Mouse (Mus musculus) hindbrain, postnatal 0 days (tissue): ENCODE results near the gene Ipo9. TPM values are rescaled to one million over a fixed set of nuclear protein-coding genes. Genes with fewer than 3 reads are reported as not detected.
A peak's percentile ranks its signal among the peaks of the same experiment; 100 is the strongest.

Experiments used
- ATAC-seq: fragments of 200-750 bp; cut with Nextera tagmentation; 2 replicates; pipeline ENCODE4 v1.8.0; 2017; ENCODE audit warnings: mild to moderate bottlenecking, moderate TSS enrichment, moderate library complexity
- DNase-seq: peaks from one replicate; pipeline ENCODE4 v3.0.0-alpha.2; 2015; ENCODE audit warnings: low spot score
- H3K27ac ChIP-seq: fragments of 300-500 bp; sonication (generic); 2 replicates; pipeline ENCODE4 v1.5.1; 2014; ENCODE audit warnings: mild to moderate bottlenecking
- H3K27me3 ChIP-seq: fragments of 300-500 bp; sonication (generic); 2 replicates; pipeline ENCODE4 v1.6.1; 2014; ENCODE audit warnings: low read length, mixed read lengths; ENCODE audit not compliant: insufficient read depth
- H3K36me3 ChIP-seq: fragments of 300-500 bp; sonication (generic); 2 replicates; pipeline ENCODE4 v1.6.1; 2014; ENCODE audit warnings: low read length, mixed read lengths; ENCODE audit not compliant: insufficient read depth
- H3K4me1 ChIP-seq: fragments of 300-500 bp; sonication (generic); 2 replicates; pipeline ENCODE4 v1.6.1; 2014; ENCODE audit warnings: antibody characterized with exemption, low read length, mixed read lengths; ENCODE audit not compliant: insufficient read depth
- H3K4me2 ChIP-seq: fragments of 300-500 bp; sonication (generic); 2 replicates; pipeline ENCODE4 v1.6.1; 2014; ENCODE audit warnings: low read depth, mild to moderate bottlenecking, low read length, moderate library complexity, mixed read lengths
- H3K4me3 ChIP-seq: fragments of 300-500 bp; sonication (generic); 2 replicates; pipeline ENCODE4 v1.5.1; 2014; ENCODE audit warnings: low read length
- H3K9ac ChIP-seq: fragments of 300-500 bp; sonication (generic); replicated peaks from 2 replicates; pipeline ENCODE4 v1.6.1; 2014; ENCODE audit warnings: mild to moderate bottlenecking, low read length, moderate library complexity, mixed read lengths
- H3K9me3 ChIP-seq: fragments of 300-500 bp; sonication (generic); 2 replicates; pipeline ENCODE4 v1.6.1; 2016; ENCODE audit warnings: low read length, mixed read lengths
- CTCF ChIP-seq: IDR thresholded peaks from 2 replicates; pipeline ENCODE4 v1.5.1; 2016; ENCODE audit warnings: antibody characterized with exemption, control low read depth, low read depth
- WGBS: fragments of 180-500 bp; shearing (Covaris S2); extraction: QIAGEN DNeasy Blood & Tissue Kit; methylation state at CpG from one replicate; pipeline ENCODE4 v1.1.7; 2014; 5-methylcytosine and 5-hydroxymethylcytosine counted together
- polyA plus RNA-seq: library from polyadenylated mRNA; unstranded; fragments of >200 nt; fragmentation: Nextera tagmentation; extraction: Ambion mirVana; gene quantifications from 2 replicates; pipeline ENCODE4 v1.2.1, GENCODE M21; 2015
- total RNA-seq: library from RNA; depleted of rRNA; stranded (reverse); fragments of >200 nt; gene quantifications from 2 replicates; pipeline ENCODE4 v1.2.3, GENCODE M21; 2014

Ipo9 gene
- total and polyA plus RNA-seq, 2 experiments from 2014 or later: 91.1 to 134 TPM

DNA sequence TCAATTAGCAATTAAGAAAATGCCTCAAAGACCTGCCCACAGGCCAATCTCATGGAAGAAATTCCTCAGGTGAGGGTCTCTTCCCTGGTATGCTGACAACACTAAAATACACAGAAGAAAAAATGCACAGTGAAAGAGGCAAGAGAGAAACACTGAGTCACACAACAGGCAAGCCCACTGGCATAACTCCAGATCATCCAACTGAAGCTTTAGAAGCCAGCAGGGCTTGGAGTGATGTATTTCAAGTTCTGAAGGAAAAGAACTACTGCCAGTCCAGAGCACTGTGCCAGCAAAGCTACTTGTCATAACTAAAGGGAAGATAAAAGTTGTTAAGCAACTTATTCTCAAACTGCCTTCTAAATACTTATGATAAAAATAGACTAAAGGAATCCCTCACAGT, 16.3 kb downstream of the Ipo9 start:
- Histone ChIP-seq H3K36me3 (peaks cover 77% of the 10 kb centered on the region), H3K4me3 (no peak overlapping the region), H3K9ac (no peak overlapping the region), H3K27me3 (no peaks in the 10 kb centered on the region), H3K27ac (no peak overlapping the region), H3K9me3 (no peaks in the 10 kb centered on the region), H3K4me1 (no peaks in the 10 kb centered on the region), H3K4me2 (no peak overlapping the region)
- ATAC-seq (no peak), DNase-seq (no peak)
- TF ChIP-seq CTCF: no peak

DNA sequence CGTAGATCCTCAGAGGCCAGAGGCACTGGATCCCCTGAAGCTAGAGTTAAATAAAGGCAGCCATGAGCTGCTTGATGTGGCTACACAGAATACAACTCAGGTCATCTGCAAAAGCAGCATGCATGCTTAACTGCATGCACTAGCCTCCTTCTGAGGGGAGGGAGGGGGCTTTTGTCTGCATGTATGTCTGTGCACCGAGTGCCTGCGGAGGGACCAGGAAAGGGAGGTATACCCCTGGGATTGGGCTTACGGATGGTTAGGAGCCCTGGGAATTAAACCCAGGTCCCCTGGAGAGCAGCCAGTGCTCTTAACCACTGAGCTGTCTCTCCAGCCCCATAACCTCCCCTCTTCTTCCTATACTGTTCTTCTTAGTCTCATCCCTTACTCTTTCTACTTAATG, 18.2 kb downstream of the Ipo9 start:
- no peaks in the 10 kb centered on the region for H3K4me1 ChIP-seq
- no peak overlapping the region for H3K27ac ChIP-seq
- no peaks in the 10 kb centered on the region for H3K27me3 ChIP-seq
- no peak for DNase-seq
- 83% methylated on average over 4 of the region's 4 CpGs for WGBS
- H3K4me3 ChIP-seq: no peak overlapping the region
- H3K4me2 ChIP-seq: no peak overlapping the region
- no peak for TF ChIP-seq CTCF
- no peak for ATAC-seq
- no peak overlapping the region for H3K9ac ChIP-seq
- H3K9me3 ChIP-seq: no peaks in the 10 kb centered on the region
- H3K36me3 ChIP-seq: peaks cover 76% of the 10 kb centered on the region

DNA sequence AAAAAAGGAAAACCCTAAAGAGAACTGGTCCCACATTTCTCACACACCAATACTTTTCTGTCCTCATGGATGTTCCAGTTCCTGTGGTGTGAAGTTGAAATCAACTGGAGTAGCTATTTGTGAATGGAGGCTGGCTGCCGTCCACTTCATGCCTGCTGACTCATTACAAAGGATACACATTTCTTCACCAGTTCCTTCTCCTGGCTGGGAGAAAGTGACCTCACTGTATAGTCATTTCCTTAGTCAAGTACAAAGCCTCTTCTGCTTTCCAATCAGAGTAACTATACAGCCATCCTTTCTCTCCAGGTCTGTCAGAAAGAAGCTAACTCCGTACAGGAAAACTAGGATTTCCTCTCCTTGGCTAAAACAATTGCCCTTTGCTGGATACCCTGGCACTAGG, 19.3 kb downstream of the Ipo9 start:
- Histone ChIP-seq H3K9me3 (no peaks in the 10 kb centered on the region), H3K4me2 (no peak overlapping the region), H3K4me1 (no peaks in the 10 kb centered on the region), H3K27me3 (no peaks in the 10 kb centered on the region), H3K36me3 (peaks cover 76% of the 10 kb centered on the region), H3K27ac (peak overlapping the region; percentile 5; the same call in 1 of the 2 replicates), H3K4me3 (no peak overlapping the region), H3K9ac (no peak overlapping the region)
- ATAC-seq: no peak
- 75% methylated on average over 2 of the region's 2 CpGs for WGBS
- no peak for TF ChIP-seq CTCF
- peak; percentile 9 for DNase-seq

DNA sequence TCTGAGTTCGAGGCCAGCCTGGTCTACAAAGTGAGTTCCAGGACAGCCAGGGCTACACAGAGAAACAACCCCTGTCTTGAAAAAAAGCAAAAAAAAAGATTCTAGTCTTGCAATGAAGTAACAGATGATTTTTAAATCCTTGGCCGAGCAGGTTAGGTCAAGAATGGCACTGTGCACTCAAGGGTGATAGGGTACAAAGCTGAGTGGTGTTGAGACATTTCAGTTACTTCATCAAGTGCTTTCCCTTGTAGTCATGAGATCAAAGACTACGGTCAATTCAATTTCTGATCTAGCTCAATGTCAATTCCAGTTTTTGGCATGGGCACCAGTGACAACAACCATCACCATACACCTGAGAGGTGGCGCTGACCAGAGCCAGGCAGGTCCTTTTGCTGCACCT, 21.3 kb downstream of the Ipo9 start:
- H3K9ac ChIP-seq: no peak overlapping the region
- 95% methylated on average over 4 of the region's 4 CpGs for WGBS
- no peak overlapping the region for H3K4me2 ChIP-seq
- no peak overlapping the region for H3K27ac ChIP-seq
- H3K27me3 ChIP-seq: no peaks in the 10 kb centered on the region
- H3K36me3 ChIP-seq: peaks cover 77% of the 10 kb centered on the region
- DNase-seq (no peak), ATAC-seq (no peak)
- no peaks in the 10 kb centered on the region for H3K4me1 ChIP-seq
- TF ChIP-seq CTCF: no peak
- no peaks in the 10 kb centered on the region for H3K9me3 ChIP-seq
- no peak overlapping the region for H3K4me3 ChIP-seq

DNA sequence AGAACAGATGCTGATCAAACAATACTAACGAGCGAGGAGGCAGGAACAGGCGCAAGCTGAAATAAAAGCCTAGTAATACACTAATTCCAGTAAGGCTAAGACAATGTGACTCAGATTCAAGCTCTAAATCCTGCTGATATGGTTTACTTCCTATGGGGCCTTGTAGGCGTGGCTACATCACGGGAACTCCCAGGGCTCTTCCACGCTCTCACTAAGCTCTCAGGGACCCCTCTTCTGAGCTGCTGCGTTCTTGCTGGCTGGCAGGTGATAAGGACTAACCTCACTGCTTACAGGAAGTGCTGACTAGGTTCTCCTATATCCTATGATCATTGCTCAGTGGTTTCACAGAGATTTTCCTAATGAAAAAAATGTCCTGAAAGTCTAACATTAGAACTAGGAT, 24.9 kb downstream of the Ipo9 start:
- Histone ChIP-seq H3K9me3 (no peaks in the 10 kb centered on the region), H3K27ac (no peak overlapping the region), H3K9ac (no peak overlapping the region), H3K4me3 (no peak overlapping the region), H3K4me2 (no peak overlapping the region), H3K4me1 (no peaks in the 10 kb centered on the region), H3K27me3 (no peaks in the 10 kb centered on the region), H3K36me3 (peaks cover 80% of the 10 kb centered on the region)
- ATAC-seq (no peak), DNase-seq (no peak)
- WGBS: 88% methylated on average over 7 of the region's 7 CpGs
- TF ChIP-seq CTCF: no peak

DNA sequence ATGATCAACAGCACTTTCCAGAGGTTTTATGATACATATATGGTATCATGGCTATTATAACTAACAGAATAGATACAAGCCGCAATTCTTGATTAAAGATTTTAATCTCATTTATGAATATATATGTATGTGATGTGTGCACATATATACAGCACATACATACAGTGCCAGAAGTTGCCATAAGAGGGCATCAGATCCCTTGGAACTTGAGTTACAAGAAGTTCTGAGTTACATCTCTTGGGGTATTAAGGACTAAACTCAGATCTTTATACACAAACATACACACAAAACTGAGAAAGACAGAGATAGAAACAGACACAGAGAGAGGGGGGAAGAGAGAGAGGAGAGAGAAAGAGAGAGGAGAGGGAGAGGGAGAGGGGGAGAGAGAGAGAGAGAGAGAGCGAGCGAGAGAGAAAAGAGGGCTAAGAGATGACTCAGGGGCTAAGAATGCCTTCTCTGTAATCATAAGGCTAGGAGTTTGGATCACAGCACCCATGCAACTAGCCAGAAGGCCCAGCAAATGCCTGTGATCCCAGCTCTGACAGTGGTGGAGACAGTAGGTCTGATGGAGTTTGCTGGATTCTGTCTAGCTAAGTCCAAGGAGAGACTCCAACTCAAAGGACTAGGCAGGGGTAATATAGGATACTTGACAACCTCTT, 28.7 kb downstream of the Ipo9 start:
- H3K4me2 ChIP-seq: no peak overlapping the region
- DNase-seq (peak; percentile 39), ATAC-seq (no peak)
- no peak overlapping the region for H3K4me3 ChIP-seq
- H3K27ac ChIP-seq: no peak overlapping the region
- no peak overlapping the region for H3K9ac ChIP-seq
- no peaks in the 10 kb centered on the region for H3K27me3 ChIP-seq
- 96% methylated on average over 3 of the region's 3 CpGs for WGBS
- peak; percentile 34 for TF ChIP-seq CTCF
- peaks cover 77% of the 10 kb centered on the region for H3K36me3 ChIP-seq
- no peaks in the 10 kb centered on the region for H3K9me3 ChIP-seq
- no peaks in the 10 kb centered on the region for H3K4me1 ChIP-seq

DNA sequence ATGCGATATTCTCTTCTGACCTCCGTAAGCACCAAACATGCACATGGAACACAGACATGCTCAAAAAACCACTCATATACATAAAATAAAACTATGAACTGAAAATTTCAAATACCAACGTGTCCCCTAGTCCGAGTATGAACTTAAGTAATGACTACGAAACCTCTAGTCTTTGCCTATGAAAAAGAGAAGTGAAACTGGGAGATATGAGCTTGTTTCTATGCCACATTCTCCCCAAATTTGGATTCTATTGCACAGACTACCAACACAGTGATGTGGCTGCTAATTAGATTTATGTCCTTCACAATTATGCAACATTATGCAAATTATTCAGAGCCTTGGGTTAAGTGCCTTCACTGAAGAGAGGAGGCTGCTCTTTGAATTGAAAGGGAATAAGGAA, 30.8 kb downstream of the Ipo9 start:
- no peak overlapping the region for H3K4me3 ChIP-seq
- no peak for TF ChIP-seq CTCF
- H3K4me2 ChIP-seq: no peak overlapping the region
- ATAC-seq: no peak
- no peak for DNase-seq
- no peak overlapping the region for H3K9ac ChIP-seq
- H3K9me3 ChIP-seq: no peaks in the 10 kb centered on the region
- whole genome bisulfite sequencing: 93% methylated on average over 5 of the region's 5 CpGs
- peaks cover 70% of the 10 kb centered on the region for H3K36me3 ChIP-seq
- no peak overlapping the region for H3K27ac ChIP-seq
- H3K27me3 ChIP-seq: no peaks in the 10 kb centered on the region
- no peaks in the 10 kb centered on the region for H3K4me1 ChIP-seq
